Mouse (Mus musculus): ENCODE data around the gene Aatf. TPM values are rescaled to one million over a fixed set of nuclear protein-coding genes. Genes with fewer than 3 reads are reported as not detected.

The Aatf gene
- polyA plus RNA-seq, 1 experiment = 4.7 TPM

- no peaks in the 10 kb centered on the region for H3K36me3 ChIP-seq (ENCODE audit: control insufficient read depth, insufficient read depth, low read length)
- H3K4me3 ChIP-seq (ENCODE audit: low read depth, low read length) = no peak overlapping the region
- H3K4me1 ChIP-seq (ENCODE audit: control insufficient read depth, insufficient read depth, insufficient read length, low read length) = peaks cover 12% of the 10 kb centered on the region
- TF ChIP-seq POLR2A (IDR thresholded peaks at IDR 0.05; ENCODE audit: low read depth, low read length) (no peak), CTCF (IDR thresholded peaks at IDR 0.05; ENCODE audit: extremely low read depth, insufficient read length, insufficient replicate concordance, low read depth, low read length) (no peak)
- H3K27ac ChIP-seq (ENCODE audit: insufficient read depth, low read depth, low read length) = no peak overlapping the region
- peaks cover 76% of the 10 kb centered on the region for H3K27me3 ChIP-seq (ENCODE audit: control insufficient read depth, insufficient read depth, low read length)
- 64% methylated on average over 3 of the region's 3 CpGs for WGBS
Measured at GRCm38 (mm10) chr11:84521071-84521390, 7.7 kb upstream of the Aatf start.

- no peak for TF ChIP-seq CTCF (IDR thresholded peaks at IDR 0.05; ENCODE audit: extremely low read depth, insufficient read length, insufficient replicate concordance, low read depth, low read length)
- TF ChIP-seq POLR2A (IDR thresholded peaks at IDR 0.05; ENCODE audit: low read depth, low read length) = no peak
- Histone ChIP-seq H3K36me3 (ENCODE audit: control insufficient read depth, insufficient read depth, low read length) (no peaks in the 10 kb centered on the region), H3K4me1 (ENCODE audit: control insufficient read depth, insufficient read depth, insufficient read length, low read length) (peaks cover 9% of the 10 kb centered on the region), H3K27me3 (ENCODE audit: control insufficient read depth, insufficient read depth, low read length) (peaks cover 75% of the 10 kb centered on the region), H3K27ac (ENCODE audit: insufficient read depth, low read depth, low read length) (no peak overlapping the region), H3K4me3 (ENCODE audit: low read depth, low read length) (no peak overlapping the region)
- WGBS = 13% methylated on average over 31 of the region's 31 CpGs
Measured at GRCm38 (mm10) chr11:84520269-84521070, 7.1 kb upstream of the Aatf start.

DNA sequence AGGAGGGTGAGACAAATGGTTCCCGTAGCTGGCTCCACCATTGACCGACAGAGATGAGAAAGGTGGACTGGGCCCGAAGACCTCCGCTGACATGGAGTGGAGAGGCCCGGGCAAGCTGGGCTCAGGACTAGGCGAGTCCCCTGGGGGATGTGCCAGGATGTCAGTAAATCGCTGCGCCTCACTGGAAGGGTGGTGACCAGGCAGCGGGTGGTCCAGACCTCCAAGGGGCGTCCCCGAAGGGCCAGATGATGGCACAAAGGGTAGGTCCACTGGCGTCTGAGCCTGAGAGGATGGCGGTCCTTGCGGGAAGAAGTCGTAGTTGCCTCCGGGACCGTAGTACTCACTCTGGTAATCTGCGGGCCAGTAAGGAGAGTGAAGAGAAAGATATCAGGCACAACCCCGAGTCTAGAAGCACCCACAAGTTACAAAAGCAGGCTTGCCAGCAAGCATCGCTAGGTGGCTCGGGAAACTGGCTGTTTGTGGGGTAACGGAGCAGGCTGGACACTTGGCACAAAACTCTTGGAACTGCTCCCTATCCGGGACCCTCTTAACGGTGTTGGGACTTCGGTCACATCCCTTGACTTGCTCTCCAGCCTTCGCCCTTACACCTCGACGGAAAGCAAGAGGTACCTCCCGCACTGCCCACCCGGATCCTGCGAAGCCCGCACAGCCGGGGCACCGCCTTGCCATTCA, 6.4 kb upstream of the Aatf start:
- TF ChIP-seq CTCF (IDR thresholded peaks at IDR 0.05; ENCODE audit: extremely low read depth, insufficient read length, insufficient replicate concordance, low read depth, low read length) (no peak), POLR2A (IDR thresholded peaks at IDR 0.05; ENCODE audit: low read depth, low read length) (no peak)
- no peak overlapping the region for H3K4me3 ChIP-seq (ENCODE audit: low read depth, low read length)
- H3K36me3 ChIP-seq (ENCODE audit: control insufficient read depth, insufficient read depth, low read length) = no peaks in the 10 kb centered on the region
- peaks cover 72% of the 10 kb centered on the region for H3K27me3 ChIP-seq (ENCODE audit: control insufficient read depth, insufficient read depth, low read length)
- H3K4me1 ChIP-seq (ENCODE audit: control insufficient read depth, insufficient read depth, insufficient read length, low read length) = peaks cover 3% of the 10 kb centered on the region
- WGBS = 33% methylated on average over 34 of the region's 34 CpGs
- no peak overlapping the region for H3K27ac ChIP-seq (ENCODE audit: insufficient read depth, low read depth, low read length)

GRCm38 (mm10) chr11:84519036-84519435, 5.7 kb upstream of the Aatf start:
- Histone ChIP-seq H3K27ac (ENCODE audit: insufficient read depth, low read depth, low read length) (no peak overlapping the region), H3K27me3 (ENCODE audit: control insufficient read depth, insufficient read depth, low read length) (peaks cover 65% of the 10 kb centered on the region), H3K4me3 (ENCODE audit: low read depth, low read length) (no peak overlapping the region), H3K4me1 (ENCODE audit: control insufficient read depth, insufficient read depth, insufficient read length, low read length) (peaks cover 3% of the 10 kb centered on the region), H3K36me3 (ENCODE audit: control insufficient read depth, insufficient read depth, low read length) (no peaks in the 10 kb centered on the region)
- TF ChIP-seq CTCF (IDR thresholded peaks at IDR 0.05; ENCODE audit: extremely low read depth, insufficient read length, insufficient replicate concordance, low read depth, low read length) (no peak), POLR2A (IDR thresholded peaks at IDR 0.05; ENCODE audit: low read depth, low read length) (no peak)
- 58% methylated on average over 12 of the region's 12 CpGs for WGBS

- H3K4me1 ChIP-seq (ENCODE audit: control insufficient read depth, insufficient read depth, insufficient read length, low read length) = peaks cover under 1% of the 10 kb centered on the region
- 66% methylated on average over 5 of the region's 5 CpGs for WGBS
- TF ChIP-seq POLR2A (IDR thresholded peaks at IDR 0.05; ENCODE audit: low read depth, low read length) (no peak), CTCF (IDR thresholded peaks at IDR 0.05; ENCODE audit: extremely low read depth, insufficient read length, insufficient replicate concordance, low read depth, low read length) (no peak)
- peaks cover 57% of the 10 kb centered on the region for H3K27me3 ChIP-seq (ENCODE audit: control insufficient read depth, insufficient read depth, low read length)
- H3K4me3 ChIP-seq (ENCODE audit: low read depth, low read length) = no peak overlapping the region
- H3K36me3 ChIP-seq (ENCODE audit: control insufficient read depth, insufficient read depth, low read length) = no peaks in the 10 kb centered on the region
- no peak overlapping the region for H3K27ac ChIP-seq (ENCODE audit: insufficient read depth, low read depth, low read length)
Measured at GRCm38 (mm10) chr11:84518261-84518660, 4.9 kb upstream of the Aatf start.

GRCm38 (mm10) chr11:84517431-84517830, 4.1 kb upstream of the Aatf start:
- Histone ChIP-seq H3K4me3 (ENCODE audit: low read depth, low read length) (no peak overlapping the region), H3K4me1 (ENCODE audit: control insufficient read depth, insufficient read depth, insufficient read length, low read length) (no peaks in the 10 kb centered on the region; the same call in 1 of the 2 replicates), H3K27ac (ENCODE audit: insufficient read depth, low read depth, low read length) (no peak overlapping the region), H3K27me3 (ENCODE audit: control insufficient read depth, insufficient read depth, low read length) (peaks cover 50% of the 10 kb centered on the region), H3K36me3 (ENCODE audit: control insufficient read depth, insufficient read depth, low read length) (no peaks in the 10 kb centered on the region)
- TF ChIP-seq CTCF (IDR thresholded peaks at IDR 0.05; ENCODE audit: extremely low read depth, insufficient read length, insufficient replicate concordance, low read depth, low read length) (no peak), POLR2A (IDR thresholded peaks at IDR 0.05; ENCODE audit: low read depth, low read length) (no peak)
- WGBS = 37% methylated on average over 2 of the region's 2 CpGs

DNA sequence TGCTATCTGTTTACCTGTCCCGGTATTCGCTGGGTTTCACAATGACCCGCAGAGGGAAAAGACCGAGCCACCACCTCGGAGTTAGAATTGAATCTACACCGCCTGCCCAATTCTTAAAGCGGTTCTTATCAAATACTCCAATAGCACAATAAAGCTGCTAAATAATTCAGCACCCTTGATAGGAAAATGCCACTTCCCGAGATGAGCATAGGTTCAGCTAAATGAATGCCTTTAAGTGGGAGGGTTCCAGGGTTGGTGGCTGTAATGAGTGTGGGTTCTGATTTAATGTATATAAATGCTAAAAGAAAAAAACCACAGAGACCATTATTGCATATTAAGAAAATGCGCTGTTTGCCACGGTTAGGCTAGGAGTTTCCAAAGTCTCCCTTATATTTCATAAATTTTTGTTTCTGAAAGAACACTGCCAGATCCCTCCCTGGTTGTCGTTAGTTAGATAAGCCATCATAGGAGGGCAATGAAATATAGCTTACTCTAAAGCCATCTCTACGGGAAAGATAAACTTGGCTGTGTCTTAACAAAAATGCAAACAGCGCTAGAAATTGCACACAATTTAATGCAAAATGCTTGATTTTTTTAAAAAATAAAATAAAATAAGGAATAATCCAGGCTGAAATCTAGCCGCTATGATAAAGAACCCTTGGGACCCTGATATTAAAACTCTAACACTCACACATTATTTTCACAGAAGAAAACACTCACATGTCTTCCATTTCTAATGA, 3.3 kb upstream of the Aatf start:
- H3K4me3 ChIP-seq (ENCODE audit: low read depth, low read length) = no peak overlapping the region
- no peaks in the 10 kb centered on the region for H3K36me3 ChIP-seq (ENCODE audit: control insufficient read depth, insufficient read depth, low read length)
- H3K4me1 ChIP-seq (ENCODE audit: control insufficient read depth, insufficient read depth, insufficient read length, low read length) = no peaks in the 10 kb centered on the region; the same call in 1 of the 2 replicates
- TF ChIP-seq CTCF (IDR thresholded peaks at IDR 0.05; ENCODE audit: extremely low read depth, insufficient read length, insufficient replicate concordance, low read depth, low read length) = no peak
- no peak for TF ChIP-seq POLR2A (IDR thresholded peaks at IDR 0.05; ENCODE audit: low read depth, low read length)
- peaks cover 42% of the 10 kb centered on the region for H3K27me3 ChIP-seq (ENCODE audit: control insufficient read depth, insufficient read depth, low read length)
- 16% methylated on average over 14 of the region's 14 CpGs for WGBS
- H3K27ac ChIP-seq (ENCODE audit: insufficient read depth, low read depth, low read length) = no peak overlapping the region
